Mouse (Mus musculus) heart, embryonic 11.5 days (tissue): ENCODE measurements around the gene Camsap3. TPM values are rescaled to one million over a fixed set of nuclear protein-coding genes. Genes with fewer than 3 reads are reported as not detected.

Source experiments
- ATAC-seq: fragments of 200-750 bp; cut with Nextera tagmentation; replicated peaks from 2 replicates; pipeline ENCODE4 v1.8.0; 2017; ENCODE audit warnings: moderate library complexity; ENCODE audit not compliant: insufficient number of reproducible peaks, low FRiP score, low TSS enrichment
- H3K27ac ChIP-seq: fragments of 300-500 bp; sonication (generic); 2 replicates; pipeline ENCODE4 v1.5.1; 2014; ENCODE audit warnings: mild to moderate bottlenecking, low read depth, low read length
- H3K27me3 ChIP-seq: fragments of 300-500 bp; sonication (generic); 2 replicates; pipeline ENCODE4 v1.6.1; 2014; ENCODE audit warnings: mild to moderate bottlenecking, low read length, mixed read lengths; ENCODE audit not compliant: control insufficient read depth, insufficient read depth
- H3K36me3 ChIP-seq: fragments of 300-500 bp; sonication (generic); 2 replicates; pipeline ENCODE4 v1.6.1; 2014; ENCODE audit warnings: mild to moderate bottlenecking, low read length, moderate library complexity, mixed read lengths; ENCODE audit not compliant: control insufficient read depth, insufficient read depth
- H3K4me1 ChIP-seq: fragments of 300-500 bp; sonication (generic); 2 replicates; pipeline ENCODE4 v1.6.1; 2014; ENCODE audit warnings: low read length; ENCODE audit not compliant: control insufficient read depth, insufficient read depth
- H3K4me2 ChIP-seq: fragments of 300-500 bp; sonication (generic); 2 replicates; pipeline ENCODE4 v1.6.1; 2014; ENCODE audit warnings: mild to moderate bottlenecking, moderate library complexity
- H3K4me3 ChIP-seq: fragments of 300-500 bp; sonication (generic); 2 replicates; pipeline ENCODE4 v1.5.1; 2014; ENCODE audit warnings: low read depth, low read length
- H3K9ac ChIP-seq: fragments of 300-500 bp; sonication (generic); 2 replicates; pipeline ENCODE4 v1.6.1; 2014; ENCODE audit warnings: mild to moderate bottlenecking, low read depth, low read length, moderate library complexity
- H3K9me3 ChIP-seq: fragments of 300-500 bp; sonication (generic); replicated peaks from 2 replicates; pipeline ENCODE4 v1.6.1; 2016; ENCODE audit warnings: low read length; ENCODE audit not compliant: control insufficient read depth
- WGBS: fragments of 180-500 bp; shearing (Covaris S2); extraction: QIAGEN DNeasy Blood & Tissue Kit; methylation state at CpG from one replicate; pipeline ENCODE4 v1.1.7; 2014; ENCODE audit not compliant: insufficient replicate concordance; 5-methylcytosine and 5-hydroxymethylcytosine counted together
- polyA plus RNA-seq: library from polyadenylated mRNA; unstranded; fragments of >200 nt; fragmentation: Nextera tagmentation; extraction: Ambion mirVana; gene quantifications from 2 replicates; pipeline ENCODE4 v1.2.1, GENCODE M21; 2014

Gene Camsap3
- polyA plus RNA-seq, 1 experiment from 2014 or later = 1.6 TPM

- no peaks in the 10 kb centered on the region for H3K27me3 ChIP-seq
- no peak overlapping the region for H3K9ac ChIP-seq
- no peak overlapping the region for H3K4me2 ChIP-seq
- no peaks in the 10 kb centered on the region for H3K9me3 ChIP-seq
- 58% methylated on average over 3 of the region's 3 CpGs for WGBS
- no peaks in the 10 kb centered on the region for H3K36me3 ChIP-seq
- H3K27ac ChIP-seq = no peak overlapping the region
- ATAC-seq = no peak
- H3K4me1 ChIP-seq = no peaks in the 10 kb centered on the region
- no peak overlapping the region for H3K4me3 ChIP-seq
Measured at GRCm38 (mm10) chr8:3593470-3593869, 6.4 kb downstream of the Camsap3 start.

DNA sequence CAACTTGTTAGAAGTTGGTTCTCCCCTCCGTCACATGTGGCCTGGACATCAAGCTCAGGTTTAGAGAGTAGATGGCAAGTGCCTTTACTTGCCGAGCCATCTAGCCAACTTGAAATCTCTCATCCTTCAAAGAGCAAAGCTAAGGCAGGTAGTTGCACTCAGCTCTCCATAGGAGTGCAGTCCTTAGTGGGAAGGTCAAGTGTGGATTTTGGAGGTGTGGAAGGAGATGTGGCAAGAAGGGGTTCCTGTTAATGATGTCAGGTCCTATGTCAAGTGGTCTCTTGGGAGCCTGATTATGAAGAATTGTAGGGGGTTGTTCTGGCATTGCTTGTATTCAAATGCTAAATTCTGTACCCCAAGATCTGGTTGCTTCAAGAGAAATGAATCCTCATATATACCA lies 7.4 kb downstream of the Camsap3 start:
- 75% methylated on average over 2 of the region's 2 CpGs for WGBS
- H3K9me3 ChIP-seq = no peaks in the 10 kb centered on the region
- no peak overlapping the region for H3K9ac ChIP-seq
- H3K27ac ChIP-seq = no peak overlapping the region
- no peak overlapping the region for H3K4me2 ChIP-seq
- ATAC-seq = no peak
- no peaks in the 10 kb centered on the region for H3K27me3 ChIP-seq
- H3K36me3 ChIP-seq = no peaks in the 10 kb centered on the region
- no peak overlapping the region for H3K4me3 ChIP-seq
- H3K4me1 ChIP-seq = no peaks in the 10 kb centered on the region

- H3K27me3 ChIP-seq = no peaks in the 10 kb centered on the region
- no peak overlapping the region for H3K9ac ChIP-seq
- no peaks in the 10 kb centered on the region for H3K4me1 ChIP-seq
- no peaks in the 10 kb centered on the region for H3K36me3 ChIP-seq
- 45% methylated on average over 3 of the region's 3 CpGs for WGBS
- H3K9me3 ChIP-seq = no peaks in the 10 kb centered on the region
- H3K4me2 ChIP-seq = no peak overlapping the region
- no peak overlapping the region for H3K4me3 ChIP-seq
- ATAC-seq = no peak
- H3K27ac ChIP-seq = no peak overlapping the region
Measured at GRCm38 (mm10) chr8:3598054-3598453, 11.0 kb downstream of the Camsap3 start.

GRCm38 (mm10) chr8:3599219-3599618 lies 12.1 kb downstream of the Camsap3 start:
- Histone ChIP-seq H3K9ac (no peak overlapping the region), H3K9me3 (no peaks in the 10 kb centered on the region), H3K36me3 (no peaks in the 10 kb centered on the region), H3K4me2 (no peak overlapping the region), H3K27me3 (no peaks in the 10 kb centered on the region), H3K4me3 (no peak overlapping the region), H3K4me1 (no peaks in the 10 kb centered on the region), H3K27ac (no peak overlapping the region)
- 54% methylated on average over 1 of the region's 1 CpGs for WGBS
- ATAC-seq = no peak

DNA sequence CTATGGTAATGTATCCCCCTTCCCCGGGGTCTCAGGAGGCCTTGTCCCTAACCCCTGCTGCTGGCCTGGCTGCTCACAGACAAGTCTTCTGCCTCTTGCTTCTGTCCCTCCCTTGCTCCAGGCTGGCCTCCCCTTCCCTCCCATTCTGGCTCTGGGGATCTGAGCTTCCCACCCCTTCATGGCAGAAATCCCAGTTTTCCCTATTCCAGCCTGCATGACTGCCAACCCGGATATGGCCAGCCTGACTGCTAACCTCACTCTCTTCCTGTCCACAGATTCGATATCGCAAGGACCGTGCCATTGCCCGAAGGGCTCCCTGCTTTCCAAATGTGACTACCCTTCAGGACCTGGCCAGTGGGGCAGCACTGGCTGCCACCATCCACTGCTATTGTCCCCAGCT lies 13.3 kb downstream of the Camsap3 start:
- H3K4me3 ChIP-seq = no peak overlapping the region

DNA sequence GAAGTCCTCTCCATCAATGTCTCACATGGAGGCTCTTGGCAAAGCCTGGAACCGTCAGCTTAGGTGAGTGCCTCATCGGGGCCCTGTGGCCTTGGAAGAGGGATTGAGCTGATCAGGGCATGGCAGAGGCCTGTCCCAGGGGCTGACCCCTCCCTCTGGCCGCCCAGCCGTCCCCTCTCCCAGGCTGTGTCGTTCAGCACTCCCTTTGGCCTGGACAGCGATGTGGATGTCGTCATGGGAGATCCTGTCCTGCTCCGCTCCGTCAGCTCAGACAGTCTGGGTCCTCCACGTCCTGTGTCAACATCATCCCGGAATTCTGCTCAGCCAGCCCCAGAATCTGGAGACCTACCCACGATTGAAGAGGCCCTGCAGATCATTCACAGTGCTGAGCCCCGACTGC lies 16.3 kb downstream of the Camsap3 start:
- no peak overlapping the region for H3K4me3 ChIP-seq
- no peaks in the 10 kb centered on the region for H3K4me1 ChIP-seq
- no peaks in the 10 kb centered on the region for H3K9me3 ChIP-seq
- WGBS = 61% methylated on average over 13 of the region's 13 CpGs
- no peak overlapping the region for H3K27ac ChIP-seq
- H3K4me2 ChIP-seq = no peak overlapping the region
- H3K9ac ChIP-seq = no peak overlapping the region
- H3K36me3 ChIP-seq = no peaks in the 10 kb centered on the region
- ATAC-seq = no peak
- H3K27me3 ChIP-seq = no peaks in the 10 kb centered on the region

More for the DNA sequence above, 13.3 kb downstream of the Camsap3 start:
- Histone ChIP-seq H3K36me3 (no peaks in the 10 kb centered on the region), H3K9me3 (no peaks in the 10 kb centered on the region), H3K27me3 (no peaks in the 10 kb centered on the region), H3K9ac (no peak overlapping the region), H3K4me2 (no peak overlapping the region), H3K4me1 (no peaks in the 10 kb centered on the region), H3K27ac (no peak overlapping the region)
- ATAC-seq = no peak
- WGBS = 71% methylated on average over 6 of the region's 6 CpGs

- H3K27ac ChIP-seq = no peak overlapping the region
- H3K36me3 ChIP-seq = peaks cover 21% of the 10 kb centered on the region
- H3K4me1 ChIP-seq = no peaks in the 10 kb centered on the region
- WGBS = 80% methylated on average over 16 of the region's 16 CpGs
- H3K9ac ChIP-seq = no peak overlapping the region
- H3K9me3 ChIP-seq = no peaks in the 10 kb centered on the region
- no peak; the same call in 1 of the 2 replicates for ATAC-seq
- no peak overlapping the region for H3K4me2 ChIP-seq
- H3K27me3 ChIP-seq = no peaks in the 10 kb centered on the region
- H3K4me3 ChIP-seq = no peak overlapping the region
Measured at GRCm38 (mm10) chr8:3606593-3606992, 19.5 kb downstream of the Camsap3 start.

- 92% methylated on average over 7 of the region's 7 CpGs for WGBS
- ATAC-seq = no peak
- Histone ChIP-seq H3K9ac (no peak overlapping the region), H3K4me1 (no peaks in the 10 kb centered on the region), H3K9me3 (no peaks in the 10 kb centered on the region), H3K27me3 (no peaks in the 10 kb centered on the region), H3K4me2 (no peak overlapping the region), H3K27ac (no peak overlapping the region), H3K4me3 (no peak overlapping the region), H3K36me3 (peaks cover 28% of the 10 kb centered on the region)
Measured at GRCm38 (mm10) chr8:3607822-3608221, 20.7 kb downstream of the Camsap3 start.

DNA sequence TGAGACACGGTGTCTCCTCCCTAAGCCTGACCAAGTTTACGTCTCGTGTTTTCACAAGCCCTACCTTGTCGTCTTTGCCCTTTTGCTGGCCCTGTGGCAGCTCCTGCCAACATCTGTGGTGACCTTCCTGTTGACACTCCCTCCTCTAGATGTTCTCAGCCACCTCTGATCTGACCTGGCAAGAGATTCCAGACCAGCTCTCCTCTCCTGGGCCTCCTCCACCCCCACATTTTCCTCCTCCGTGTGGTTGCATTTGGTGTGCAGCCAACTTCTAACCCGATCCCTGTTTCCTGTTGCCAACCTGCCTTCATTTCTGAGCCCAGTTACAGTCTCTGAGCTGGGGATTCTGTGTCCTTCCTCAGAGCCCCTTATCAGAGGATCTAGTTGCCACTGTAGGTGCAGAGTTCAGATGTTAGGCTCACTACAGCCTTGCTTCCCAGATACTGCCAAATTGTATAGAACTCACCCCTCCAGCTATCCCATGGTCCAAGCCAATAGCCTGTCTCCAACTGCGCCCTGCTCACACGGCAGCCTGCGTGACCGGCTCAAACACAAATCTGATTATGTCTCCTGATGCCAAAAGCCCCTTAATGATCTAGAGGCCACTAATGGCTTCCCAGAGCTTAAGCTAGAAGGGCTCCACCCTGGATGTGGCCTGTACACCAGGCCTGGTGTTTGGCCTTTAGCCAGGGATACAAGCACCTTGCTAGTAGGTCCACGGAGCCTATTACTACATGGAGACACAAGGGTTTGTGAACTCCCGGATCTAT lies 22.1 kb downstream of the Camsap3 start:
- H3K4me2 ChIP-seq = no peak overlapping the region
- no peak overlapping the region for H3K9ac ChIP-seq
- ATAC-seq = no peak
- H3K27me3 ChIP-seq = no peaks in the 10 kb centered on the region
- no peaks in the 10 kb centered on the region for H3K4me1 ChIP-seq
- no peak overlapping the region for H3K4me3 ChIP-seq
- H3K36me3 ChIP-seq = peaks cover 37% of the 10 kb centered on the region
- 84% methylated on average over 12 of the region's 12 CpGs for WGBS
- no peak overlapping the region for H3K27ac ChIP-seq
- no peaks in the 10 kb centered on the region for H3K9me3 ChIP-seq
